Mouse (Mus musculus): ENCODE results near the gene Ugt1a2. TPM values are rescaled to one million over a fixed set of nuclear protein-coding genes. Genes with fewer than 3 reads are reported as not detected.
"Not testable (repeated sequence)": the region's sequence is repeated elsewhere in the genome, so short reads cannot be mapped to it uniquely, and the experiment has no call there.

Ugt1a2 gene
- total RNA-seq, 2 experiments from 2014 or later, result not detected

GRCm38 (mm10) chr1:88216551-88216950 is 16.1 kb downstream of the Ugt1a2 start:
- ATAC-seq (replicated peaks; ENCODE audit: low FRiP score, low TSS enrichment, poor library complexity, severe bottlenecking), result no peak

- ATAC-seq (replicated peaks; ENCODE audit: low FRiP score, low TSS enrichment, poor library complexity, severe bottlenecking), result no peak
Measured at GRCm38 (mm10) chr1:88217144-88217543, 16.7 kb downstream of the Ugt1a2 start.

DNA sequence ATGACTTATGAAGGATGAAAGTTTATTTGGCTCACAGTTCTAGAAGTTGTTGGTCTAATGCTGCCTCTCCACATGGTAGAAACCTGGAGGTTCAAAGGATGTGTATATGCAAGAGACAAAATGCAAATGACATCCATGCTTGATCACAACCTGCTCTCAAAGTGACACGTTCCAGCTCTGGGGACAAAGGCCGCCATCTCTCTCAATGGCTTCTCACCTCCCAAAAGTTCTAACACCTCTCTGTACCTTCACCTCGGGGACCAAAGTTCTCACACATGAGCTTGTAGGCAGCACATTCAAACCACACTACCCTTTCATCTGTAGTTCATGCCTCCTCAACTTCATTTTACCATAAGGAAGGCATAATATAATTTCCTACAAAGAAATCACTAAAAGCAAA is 17.2 kb downstream of the Ugt1a2 start:
- no peak for ATAC-seq (replicated peaks; ENCODE audit: low FRiP score, low TSS enrichment, poor library complexity, severe bottlenecking)

DNA sequence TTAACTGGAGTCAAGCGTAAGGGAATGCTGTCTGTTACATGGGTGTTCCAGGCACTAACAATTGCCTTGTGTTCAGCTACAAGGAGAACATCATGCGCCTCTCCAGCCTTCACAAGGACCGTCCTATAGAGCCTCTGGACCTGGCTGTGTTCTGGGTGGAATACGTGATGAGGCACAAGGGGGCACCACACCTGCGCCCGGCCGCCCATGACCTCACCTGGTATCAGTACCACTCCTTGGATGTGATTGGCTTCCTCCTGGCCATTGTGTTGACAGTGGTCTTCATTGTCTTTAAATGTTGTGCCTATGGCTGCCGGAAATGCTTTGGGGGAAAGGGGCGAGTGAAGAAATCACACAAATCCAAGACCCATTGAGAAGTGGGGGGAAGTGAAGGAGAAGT is 17.6 kb downstream of the Ugt1a2 start:
- ATAC-seq (replicated peaks; ENCODE audit: low FRiP score, low TSS enrichment, poor library complexity, severe bottlenecking), result no peak

GRCm38 (mm10) chr1:88218591-88218990 is 18.2 kb downstream of the Ugt1a2 start:
- no peak for ATAC-seq (replicated peaks; ENCODE audit: low FRiP score, low TSS enrichment, poor library complexity, severe bottlenecking)

- ATAC-seq (replicated peaks; ENCODE audit: low FRiP score, low TSS enrichment, poor library complexity, severe bottlenecking), result no peak
Measured at GRCm38 (mm10) chr1:88219054-88219453, 18.7 kb downstream of the Ugt1a2 start.

GRCm38 (mm10) chr1:88220336-88220735 is 19.9 kb downstream of the Ugt1a2 start:
- no peak for ATAC-seq (replicated peaks; ENCODE audit: low FRiP score, low TSS enrichment, poor library complexity, severe bottlenecking)

DNA sequence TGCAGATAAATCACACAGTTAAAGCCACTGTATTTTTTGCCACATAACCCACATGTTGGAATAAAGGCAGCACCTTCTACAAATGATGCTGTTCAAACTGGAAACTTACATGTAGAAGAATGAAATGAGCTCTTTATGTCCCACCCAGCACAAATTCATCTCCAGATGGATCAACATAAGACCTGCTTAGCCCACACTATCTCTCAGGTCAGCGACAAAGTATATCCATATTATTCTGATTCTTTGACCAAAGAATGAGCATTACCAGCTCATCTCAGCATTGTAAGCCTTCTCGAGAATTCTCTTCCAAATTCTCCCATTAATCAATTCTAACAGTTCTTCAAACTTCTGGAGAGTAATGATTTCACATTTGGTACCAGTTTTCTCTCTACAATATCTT is 21.8 kb downstream of the Ugt1a2 start:
- no peak for ATAC-seq (replicated peaks; ENCODE audit: low FRiP score, low TSS enrichment, poor library complexity, severe bottlenecking)

DNA sequence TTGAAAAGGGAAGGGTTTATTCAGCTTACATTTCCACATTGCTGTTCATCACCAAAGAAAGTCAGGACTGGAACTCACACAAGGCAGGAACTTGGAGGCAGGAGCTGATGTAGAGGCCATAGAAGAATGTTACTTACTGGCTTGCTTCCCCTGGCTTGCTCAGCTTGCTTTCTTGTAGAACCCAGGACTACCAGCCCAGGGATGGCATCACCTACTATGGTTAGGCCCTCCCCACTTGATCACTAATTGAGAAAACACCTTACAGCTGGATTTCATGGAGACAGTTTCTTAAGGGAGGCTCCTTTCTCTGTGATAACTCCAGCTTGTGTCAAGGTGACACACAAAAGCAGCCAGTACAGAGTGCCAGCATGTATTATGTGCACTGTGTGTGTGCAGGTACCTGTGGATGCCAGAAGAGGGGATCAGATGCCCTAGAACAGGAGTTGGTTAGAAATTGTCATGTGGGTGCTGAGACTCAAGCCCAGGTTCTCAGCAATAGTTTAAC is 22.7 kb downstream of the Ugt1a2 start:
- not testable (repeated sequence) for ATAC-seq (replicated peaks; ENCODE audit: low FRiP score, low TSS enrichment, poor library complexity, severe bottlenecking)

- no peak for ATAC-seq (replicated peaks; ENCODE audit: low FRiP score, low TSS enrichment, poor library complexity, severe bottlenecking)
Measured at GRCm38 (mm10) chr1:88223591-88223990, 23.2 kb downstream of the Ugt1a2 start.

- no peak for ATAC-seq (replicated peaks; ENCODE audit: low FRiP score, low TSS enrichment, poor library complexity, severe bottlenecking)
Measured at GRCm38 (mm10) chr1:88224029-88224776, 23.8 kb downstream of the Ugt1a2 start.

GRCm38 (mm10) chr1:88225301-88225700 is 24.9 kb downstream of the Ugt1a2 start:
- not testable (repeated sequence) for ATAC-seq (replicated peaks; ENCODE audit: low FRiP score, low TSS enrichment, poor library complexity, severe bottlenecking)

- no peak for ATAC-seq (replicated peaks; ENCODE audit: low FRiP score, low TSS enrichment, poor library complexity, severe bottlenecking)
Measured at GRCm38 (mm10) chr1:88225741-88226140, 25.3 kb downstream of the Ugt1a2 start.

DNA sequence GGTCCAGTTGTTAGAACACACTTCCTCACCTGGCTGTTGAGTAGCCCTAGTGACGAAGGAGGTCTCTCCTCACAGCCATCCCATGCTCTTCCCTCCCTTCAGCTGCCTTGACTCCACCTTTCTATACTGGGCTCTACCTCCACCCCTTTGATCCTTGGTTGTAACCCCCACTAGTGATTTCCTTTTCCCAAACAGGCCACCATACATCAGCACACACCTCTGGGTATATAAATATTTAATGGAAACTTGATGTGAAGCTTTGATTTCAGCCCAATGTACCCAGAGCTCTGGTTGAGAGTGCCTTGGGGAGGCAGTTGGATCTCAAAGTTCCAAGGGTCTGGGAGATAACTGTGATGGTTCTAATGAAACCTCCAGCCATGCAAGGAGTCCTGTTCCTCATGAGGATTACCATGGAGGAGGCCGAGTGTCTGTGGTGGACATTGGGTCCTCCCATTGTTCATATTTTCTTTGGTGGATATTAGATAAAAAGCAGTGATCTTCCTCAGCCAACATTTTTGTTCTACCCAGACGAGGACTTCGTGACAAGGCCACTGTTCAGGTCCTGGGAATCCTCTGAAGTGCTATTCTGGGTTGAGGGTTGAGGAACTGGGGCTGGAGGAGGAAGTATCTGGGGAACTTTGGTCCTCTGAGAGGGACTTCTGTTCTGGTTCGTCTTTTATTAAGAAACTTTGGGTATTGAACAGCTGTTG is 26.4 kb downstream of the Ugt1a2 start, which contains the start of gene Mroh2a:
TSS of gene Mroh2a (plus strand) at position 317 of the 710 bp plus-strand sequence.
- ATAC-seq (replicated peaks; ENCODE audit: low FRiP score, low TSS enrichment, poor library complexity, severe bottlenecking), result no peak

DNA sequence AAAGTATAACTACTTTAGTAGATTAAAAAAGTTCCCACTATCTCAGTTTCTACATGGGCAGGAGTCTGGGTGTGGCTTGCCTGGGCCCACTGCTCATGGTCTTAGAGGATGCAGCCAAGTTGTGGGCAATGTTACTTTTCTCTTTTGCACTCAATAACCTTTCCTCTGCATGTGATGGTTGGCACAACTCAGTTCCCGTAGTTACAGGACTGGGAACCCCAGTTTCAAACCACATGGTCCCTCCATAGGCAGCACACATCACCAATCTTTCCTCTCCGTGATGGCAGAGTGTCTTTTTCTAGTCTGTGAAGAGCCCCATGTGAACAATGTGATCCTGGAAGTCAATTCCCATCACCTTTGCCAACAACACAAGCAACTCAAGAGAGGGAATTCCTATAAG is 27.1 kb downstream of the Ugt1a2 start:
- ATAC-seq (replicated peaks; ENCODE audit: low FRiP score, low TSS enrichment, poor library complexity, severe bottlenecking), result no peak

DNA sequence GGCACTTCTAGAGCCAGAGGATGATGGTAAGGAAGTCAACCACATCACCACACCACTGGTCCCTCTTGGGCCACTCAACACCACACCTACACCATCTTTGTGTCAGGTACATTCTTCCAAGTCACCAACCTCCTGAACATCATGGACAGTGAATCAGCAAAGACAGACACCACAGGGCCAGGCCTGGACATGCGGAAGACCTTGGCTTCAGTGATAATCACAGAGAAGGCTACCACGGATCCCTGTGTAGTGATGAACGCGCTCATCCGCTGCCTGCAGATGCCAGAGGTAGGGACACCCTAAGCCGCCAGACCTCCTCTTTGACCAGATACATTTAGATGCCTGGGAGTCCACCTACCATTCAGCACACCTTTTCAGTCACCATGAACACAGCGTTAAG is 27.7 kb downstream of the Ugt1a2 start:
- ATAC-seq (replicated peaks; ENCODE audit: low FRiP score, low TSS enrichment, poor library complexity, severe bottlenecking), result no peak

DNA sequence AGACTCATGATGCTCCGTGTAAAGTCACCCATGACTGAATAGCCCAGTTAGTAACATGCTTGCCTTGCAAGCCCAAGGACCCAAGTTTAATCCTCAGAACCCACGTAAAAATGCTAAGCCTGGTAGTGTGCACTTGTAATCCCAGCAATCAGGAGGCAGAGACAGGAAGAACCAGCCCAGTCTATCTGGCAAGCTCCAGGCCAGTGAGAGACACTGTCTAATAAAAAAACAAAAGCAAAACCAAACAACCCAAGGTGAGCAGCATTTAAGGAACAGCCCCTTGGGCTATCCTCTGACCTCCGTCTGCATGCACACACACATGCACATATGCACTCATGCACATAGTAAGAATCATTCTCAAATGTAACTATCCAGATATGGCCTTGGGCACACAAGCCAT is 29.2 kb downstream of the Ugt1a2 start:
- ATAC-seq (replicated peaks; ENCODE audit: low FRiP score, low TSS enrichment, poor library complexity, severe bottlenecking), result no peak

DNA sequence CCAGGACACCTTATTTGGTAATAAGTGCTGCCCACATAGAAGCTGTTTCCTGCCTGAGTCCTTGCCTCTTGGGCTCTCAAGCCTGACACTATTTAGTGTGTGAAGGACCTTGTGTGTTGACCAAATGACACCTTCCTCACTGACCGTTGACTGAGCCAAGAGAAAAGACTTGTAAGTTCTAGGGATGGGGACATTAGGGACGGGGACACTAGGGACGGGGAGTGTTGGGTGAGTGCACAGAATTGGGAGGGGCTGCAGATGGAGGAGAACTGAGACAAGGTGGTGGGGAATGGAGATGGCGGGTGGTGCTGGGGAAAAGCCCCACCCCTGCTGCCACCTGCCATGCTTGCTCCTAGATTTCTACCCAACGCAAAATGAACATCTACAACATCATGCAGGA is 29.6 kb downstream of the Ugt1a2 start:
- no peak for ATAC-seq (replicated peaks; ENCODE audit: low FRiP score, low TSS enrichment, poor library complexity, severe bottlenecking)

DNA sequence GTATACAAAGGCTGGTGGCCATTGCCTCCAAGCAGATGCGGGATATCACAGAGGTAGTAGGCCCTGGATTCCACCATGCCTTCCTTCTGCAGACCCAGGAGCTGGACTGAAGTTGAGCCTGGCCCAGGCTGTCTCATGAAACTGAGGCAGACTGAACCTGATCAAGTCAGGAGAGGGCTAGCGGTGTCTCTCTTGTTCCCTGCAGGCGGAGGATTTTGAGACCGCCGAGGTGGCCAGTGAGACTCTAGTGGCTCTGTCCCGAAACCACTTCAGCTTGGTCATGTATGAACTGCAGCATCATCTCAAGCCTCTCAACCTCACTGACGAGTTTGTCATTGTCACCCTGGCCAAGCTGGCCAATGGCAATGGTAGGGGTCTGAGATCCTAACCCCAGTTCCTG is 30.0 kb downstream of the Ugt1a2 start:
- ATAC-seq (replicated peaks; ENCODE audit: low FRiP score, low TSS enrichment, poor library complexity, severe bottlenecking), result no peak

- ATAC-seq (replicated peaks; ENCODE audit: low FRiP score, low TSS enrichment, poor library complexity, severe bottlenecking), result no peak
Measured at GRCm38 (mm10) chr1:88230981-88231802, 30.8 kb downstream of the Ugt1a2 start.

All from megakaryocyte-erythroid progenitor cell, adult 5-6 weeks (primary cell).